Mouse (Mus musculus) brain, adult 10 weeks (tissue): ENCODE results near the gene Clrn1. TPM values are rescaled to one million over a fixed set of nuclear protein-coding genes. Genes with fewer than 3 reads are reported as not detected.

Experiments
- polyA plus RNA-seq: library from polyadenylated mRNA; stranded (reverse); fragments of 350-450 nt; fragmentation: Illumina TruSeq; extraction: RNeasy Lipid Tissue Mini Kit (QIAGEN cat#74804); gene quantifications from one replicate; pipeline ENCODE4 v1.2.3, GENCODE M21; 2015; ENCODE audit warnings: low read depth, low replicate concordance

Gene Clrn1
- polyA plus RNA-seq, result 0.42 TPM

DNA sequence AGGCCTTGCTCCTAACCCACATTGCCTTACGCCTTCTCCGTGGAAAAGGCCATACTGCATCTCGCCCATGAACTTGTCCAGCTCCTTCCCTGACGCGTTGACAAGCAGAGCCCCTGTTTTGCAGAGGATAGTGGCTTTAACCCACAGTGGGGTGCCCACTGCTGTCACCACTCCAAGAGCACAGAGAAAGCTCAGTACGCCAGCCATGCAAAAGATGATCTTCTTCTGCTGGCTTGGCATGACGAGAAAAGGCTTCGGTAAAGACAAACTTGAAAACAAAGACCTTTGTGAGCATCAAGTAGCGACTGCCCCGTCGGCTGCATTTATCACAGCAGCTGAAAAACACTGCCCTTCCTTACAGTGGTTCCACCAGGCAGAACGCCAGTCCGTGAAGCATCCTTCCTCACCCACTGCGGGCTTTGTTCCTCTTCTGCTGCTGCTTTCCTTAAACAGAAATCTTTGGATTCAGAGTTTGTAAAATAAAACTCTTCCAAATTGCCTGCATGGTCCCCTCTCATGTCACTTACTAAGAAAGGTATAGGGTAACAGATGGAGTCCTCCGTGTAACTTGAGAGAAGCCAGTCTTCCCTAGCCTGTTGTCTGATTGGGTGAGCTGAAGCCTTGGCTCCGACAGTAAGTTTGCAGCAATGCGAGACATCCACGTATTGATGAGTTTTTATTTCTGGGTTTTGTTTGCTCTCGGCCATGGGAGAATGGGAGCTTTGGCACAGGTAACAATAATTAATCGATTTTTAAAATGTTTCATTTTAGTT is at the start of gene Clrn1:
TSS of gene Clrn1 (minus strand) at position 540 of the 773 bp plus-strand sequence.

DNA sequence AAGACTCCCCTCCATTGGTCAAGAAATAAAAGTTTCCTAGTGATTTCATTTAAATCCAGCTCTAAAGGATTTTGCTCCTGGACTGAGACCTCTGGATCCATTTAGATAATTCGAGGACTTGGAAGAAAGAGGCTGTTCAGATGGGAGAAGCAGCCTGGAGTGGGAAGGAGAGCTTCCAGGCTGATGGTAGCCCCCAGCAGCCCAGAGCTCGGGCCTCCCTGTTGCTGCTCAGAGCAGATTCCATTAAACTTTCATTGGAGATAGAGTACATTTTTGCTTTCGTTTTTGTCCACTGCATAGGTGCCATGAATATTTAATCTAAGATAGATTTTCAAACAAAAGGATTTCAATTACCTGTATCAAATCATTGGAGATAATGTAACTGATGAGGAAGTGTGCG is 62.9 kb downstream of the Clrn1 start, which contains the start of gene Mindy4b-ps:
TSS of gene Mindy4b-ps (minus strand) at position 101 of the 400 bp plus-strand sequence.

Other genes with a start within 250 kb of the Clrn1 start
- 1.4 TPM for gene Erich6, start 248.1 kb downstream of the Clrn1 start, polyA plus RNA-seq
- 14.9 TPM for gene Siah2, start 192.9 kb downstream of the Clrn1 start, polyA plus RNA-seq
- gene Mindy4b-ps, start 63.0 kb downstream of the Clrn1 start, polyA plus RNA-seq, result 3.6 TPM
- gene Med12l, start 120.5 kb upstream of the Clrn1 start, polyA plus RNA-seq, result 11.4 TPM
- gene Gpr171, start 216.5 kb upstream of the Clrn1 start, polyA plus RNA-seq, result not detected